Mouse (Mus musculus): ENCODE measurements at regions not wholly inside any gene's neighbourhood (a gene's known extent, or its start where the extent isn't known, plus 50 kb on each side); places are given as distances from the start of the nearest gene placed in this dataset.

DNA sequence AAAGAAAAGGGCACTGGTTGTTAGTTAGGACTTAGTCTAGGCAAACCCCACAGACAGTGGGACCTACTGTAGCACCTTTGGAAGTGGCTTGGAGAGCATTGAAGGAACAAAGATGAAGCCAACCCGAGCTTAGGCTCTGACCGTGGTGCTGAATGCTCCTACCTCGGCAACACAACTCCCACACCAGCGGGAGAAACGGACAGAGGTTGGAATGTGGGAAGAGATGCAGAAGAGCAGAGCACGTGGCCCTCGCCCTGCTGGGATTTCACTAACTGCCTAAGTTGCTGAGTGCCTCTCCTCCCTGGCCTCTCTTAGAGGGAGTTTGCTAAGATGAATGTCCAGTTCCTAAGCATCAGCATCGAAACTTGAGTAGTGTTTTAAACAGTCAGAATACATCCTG is 94.1 kb upstream of the Klf14 start:
- H3K4me2 ChIP-seq (ENCODE audit: low read depth, low read length): no peak overlapping the region
- ATAC-seq (replicated peaks; ENCODE audit: extremely low read depth, insufficient read depth, low FRiP score): 0 out of 2 replicates have a peak, but pooled peaks have one; percentile 10
- 12% methylated on average over 8 of the region's 8 CpGs for WGBS
- H3K4me1 ChIP-seq (ENCODE audit: control insufficient read depth, insufficient read depth, low read length): no peaks in the 10 kb centered on the region
- H3K36me3 ChIP-seq (ENCODE audit: control insufficient read depth, insufficient read depth): no peaks in the 10 kb centered on the region
- H3K27ac ChIP-seq (ENCODE audit: low read length): no peak overlapping the region
- H3K27me3 ChIP-seq (ENCODE audit: control insufficient read depth, insufficient read depth, low read length): no peaks in the 10 kb centered on the region
- no peak overlapping the region for H3K4me3 ChIP-seq (ENCODE audit: low read length)
- no peaks in the 10 kb centered on the region for H3K9me3 ChIP-seq (replicated peaks; ENCODE audit: control insufficient read depth, low read length)
- no peak overlapping the region for H3K9ac ChIP-seq (ENCODE audit: low read length)

DNA sequence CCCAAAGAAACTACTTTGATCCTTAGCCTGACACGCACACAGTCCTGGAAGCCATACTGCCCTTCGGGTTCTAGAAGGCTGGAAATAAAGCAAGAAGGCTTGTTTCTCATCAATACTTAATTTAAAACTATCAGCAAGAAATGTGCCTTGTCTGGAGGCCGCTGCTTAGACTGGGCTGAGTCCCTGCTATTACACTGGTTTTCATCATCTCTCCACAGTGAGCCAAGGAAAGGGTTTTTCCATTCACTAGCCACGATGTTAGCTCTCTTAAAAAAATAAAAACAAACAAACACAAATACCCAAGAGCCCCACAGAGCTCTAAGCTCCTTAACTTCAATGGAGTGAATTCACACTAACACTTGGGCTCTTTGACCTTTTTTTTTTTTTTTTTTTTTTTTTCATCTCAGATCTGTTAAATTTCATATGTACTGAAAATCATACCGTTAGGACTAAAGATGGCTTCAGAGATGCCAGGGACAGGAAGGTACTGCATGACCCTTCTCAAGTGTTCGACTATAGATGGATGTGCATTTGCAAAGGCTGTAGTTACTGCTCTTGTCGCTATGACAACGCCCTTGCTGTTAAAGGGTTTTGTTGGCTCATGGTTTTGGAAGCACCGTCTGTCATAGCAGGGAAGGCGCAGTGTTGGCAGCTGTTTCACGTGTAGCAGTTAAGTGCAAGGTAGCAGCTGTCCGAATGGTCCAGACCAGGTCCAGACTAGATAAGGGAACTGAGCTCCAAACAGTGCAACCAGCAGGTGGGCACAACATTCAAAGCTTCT is 98.1 kb upstream of the Klf14 start:
- no peak overlapping the region for H3K9ac ChIP-seq (ENCODE audit: low read length)
- H3K36me3 ChIP-seq (ENCODE audit: control insufficient read depth, insufficient read depth): no peaks in the 10 kb centered on the region; the same call in 1 of the 2 replicates
- H3K27ac ChIP-seq (ENCODE audit: low read length): no peak overlapping the region
- H3K4me2 ChIP-seq (ENCODE audit: low read depth, low read length): no peak overlapping the region
- no peak overlapping the region for H3K4me3 ChIP-seq (ENCODE audit: low read length)
- H3K9me3 ChIP-seq (replicated peaks; ENCODE audit: control insufficient read depth, low read length): no peaks in the 10 kb centered on the region
- H3K27me3 ChIP-seq (ENCODE audit: control insufficient read depth, insufficient read depth, low read length): no peaks in the 10 kb centered on the region
- 68% methylated on average over 12 of the region's 12 CpGs for WGBS
- H3K4me1 ChIP-seq (ENCODE audit: control insufficient read depth, insufficient read depth, low read length): no peaks in the 10 kb centered on the region
- no peak for ATAC-seq (replicated peaks; ENCODE audit: extremely low read depth, insufficient read depth, low FRiP score)

DNA sequence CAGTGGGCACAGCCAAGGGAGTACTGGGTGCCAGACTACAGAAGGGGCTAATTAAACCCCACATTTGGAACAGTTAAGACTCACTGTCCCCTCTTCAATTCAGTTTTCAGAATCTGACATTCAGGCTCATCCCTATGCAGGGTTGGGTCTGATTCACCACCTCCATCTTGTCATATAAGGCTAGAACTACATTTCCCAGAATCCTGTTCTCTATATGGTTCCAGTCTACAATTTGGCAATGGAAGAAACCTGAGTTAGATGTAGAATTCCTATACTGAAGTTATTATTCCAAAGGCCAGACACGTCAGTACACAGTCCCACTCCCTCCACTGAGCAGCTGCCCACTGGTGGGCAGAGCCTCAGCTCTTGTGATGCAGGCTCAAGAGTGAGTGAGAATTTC is 99.4 kb upstream of the Klf14 start:
- Histone ChIP-seq H3K4me1 (ENCODE audit: control insufficient read depth, insufficient read depth, low read length) (no peaks in the 10 kb centered on the region), H3K4me3 (ENCODE audit: low read length) (no peak overlapping the region), H3K9ac (ENCODE audit: low read length) (no peak overlapping the region), H3K36me3 (ENCODE audit: control insufficient read depth, insufficient read depth) (peaks cover 2% of the 10 kb centered on the region; the same call in 1 of the 2 replicates), H3K27ac (ENCODE audit: low read length) (no peak overlapping the region), H3K27me3 (ENCODE audit: control insufficient read depth, insufficient read depth, low read length) (no peaks in the 10 kb centered on the region), H3K9me3 (replicated peaks; ENCODE audit: control insufficient read depth, low read length) (no peaks in the 10 kb centered on the region), H3K4me2 (ENCODE audit: low read depth, low read length) (no peak overlapping the region)
- WGBS: 87% methylated on average over 1 of the region's 1 CpGs
- no peak for ATAC-seq (replicated peaks; ENCODE audit: extremely low read depth, insufficient read depth, low FRiP score)

DNA sequence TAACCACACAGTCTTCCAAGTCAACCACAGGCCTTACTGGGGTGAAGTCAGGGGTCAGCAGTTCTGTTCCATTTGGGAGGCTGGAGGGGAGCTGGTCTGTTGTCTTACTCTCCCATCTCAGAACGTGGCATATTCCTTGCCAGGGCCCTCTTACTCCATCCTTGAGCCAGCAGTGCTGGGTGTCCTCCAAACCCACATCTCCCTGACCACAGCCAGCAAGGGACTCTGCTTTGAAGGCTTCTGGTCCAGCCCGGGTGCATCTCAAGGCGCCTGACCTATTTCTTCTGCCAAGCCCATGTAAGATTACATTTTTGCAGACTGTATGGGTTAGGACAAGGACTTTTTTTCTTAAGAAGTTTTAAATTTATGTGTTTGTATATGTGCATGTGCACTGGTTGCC is 100.1 kb upstream of the Klf14 start:
- no peak overlapping the region for H3K9ac ChIP-seq (ENCODE audit: low read length)
- no peak overlapping the region for H3K4me2 ChIP-seq (ENCODE audit: low read depth, low read length)
- H3K36me3 ChIP-seq (ENCODE audit: control insufficient read depth, insufficient read depth): peaks cover 2% of the 10 kb centered on the region; the same call in 1 of the 2 replicates
- no peak overlapping the region for H3K4me3 ChIP-seq (ENCODE audit: low read length)
- H3K9me3 ChIP-seq (replicated peaks; ENCODE audit: control insufficient read depth, low read length): no peaks in the 10 kb centered on the region
- WGBS: 82% methylated on average over 3 of the region's 3 CpGs
- ATAC-seq (replicated peaks; ENCODE audit: extremely low read depth, insufficient read depth, low FRiP score): no peak
- H3K27me3 ChIP-seq (ENCODE audit: control insufficient read depth, insufficient read depth, low read length): no peaks in the 10 kb centered on the region
- H3K27ac ChIP-seq (ENCODE audit: low read length): no peak overlapping the region
- no peaks in the 10 kb centered on the region for H3K4me1 ChIP-seq (ENCODE audit: control insufficient read depth, insufficient read depth, low read length)

DNA sequence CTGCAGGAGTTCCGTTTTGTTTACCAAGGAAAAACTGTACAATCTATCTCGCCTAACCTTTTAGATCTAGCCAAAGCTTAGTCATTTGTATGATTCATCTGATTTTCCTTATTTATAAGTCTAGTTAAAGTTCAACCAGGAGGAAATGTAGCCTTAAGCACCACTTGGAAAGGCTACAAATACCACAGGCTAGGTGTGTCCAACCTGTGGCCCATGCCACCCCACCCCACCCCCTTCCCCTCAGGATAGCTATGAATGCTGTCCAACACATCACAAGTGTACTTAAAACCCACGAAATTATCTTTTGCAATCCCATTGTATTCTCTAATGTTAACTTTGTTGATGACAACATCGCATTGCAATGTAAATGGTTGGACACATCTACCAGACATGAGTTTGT is 102.9 kb upstream of the Klf14 start:
- H3K27me3 ChIP-seq (ENCODE audit: control insufficient read depth, insufficient read depth, low read length): no peaks in the 10 kb centered on the region
- no peaks in the 10 kb centered on the region for H3K9me3 ChIP-seq (replicated peaks; ENCODE audit: control insufficient read depth, low read length)
- WGBS: 85% methylated on average over 4 of the region's 4 CpGs
- no peak overlapping the region for H3K9ac ChIP-seq (ENCODE audit: low read length)
- no peak overlapping the region for H3K4me3 ChIP-seq (ENCODE audit: low read length)
- ATAC-seq (replicated peaks; ENCODE audit: extremely low read depth, insufficient read depth, low FRiP score): no peak
- peaks cover 2% of the 10 kb centered on the region; the same call in 1 of the 2 replicates for H3K36me3 ChIP-seq (ENCODE audit: control insufficient read depth, insufficient read depth)
- H3K4me2 ChIP-seq (ENCODE audit: low read depth, low read length): no peak overlapping the region
- no peaks in the 10 kb centered on the region for H3K4me1 ChIP-seq (ENCODE audit: control insufficient read depth, insufficient read depth, low read length)
- H3K27ac ChIP-seq (ENCODE audit: low read length): no peak overlapping the region

DNA sequence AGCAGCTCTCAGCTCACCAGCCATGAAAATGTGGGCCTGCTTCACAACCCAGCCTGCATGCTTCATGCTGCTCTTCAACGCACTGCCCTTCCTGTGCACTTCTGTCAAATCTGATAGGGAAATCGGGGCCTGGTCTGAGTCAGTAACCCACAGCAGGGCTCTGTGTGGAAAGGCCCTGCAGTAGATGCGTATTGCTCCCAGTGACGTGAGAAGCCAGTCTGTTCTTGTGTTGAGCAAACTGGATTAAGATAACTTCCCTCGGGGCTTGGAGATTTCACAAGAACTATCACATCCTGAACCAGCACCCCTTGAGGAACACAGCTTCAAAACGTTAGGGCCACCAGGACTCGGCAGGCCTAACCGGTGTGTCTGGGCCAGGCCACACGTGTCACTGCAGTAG is 106.5 kb upstream of the Klf14 start:
- Histone ChIP-seq H3K9ac (ENCODE audit: low read length) (no peak overlapping the region), H3K27me3 (ENCODE audit: control insufficient read depth, insufficient read depth, low read length) (no peaks in the 10 kb centered on the region), H3K9me3 (replicated peaks; ENCODE audit: control insufficient read depth, low read length) (no peaks in the 10 kb centered on the region), H3K4me3 (ENCODE audit: low read length) (no peak overlapping the region), H3K27ac (ENCODE audit: low read length) (no peak overlapping the region), H3K36me3 (ENCODE audit: control insufficient read depth, insufficient read depth) (peaks cover 2% of the 10 kb centered on the region; the same call in 1 of the 2 replicates), H3K4me1 (ENCODE audit: control insufficient read depth, insufficient read depth, low read length) (no peaks in the 10 kb centered on the region), H3K4me2 (ENCODE audit: low read depth, low read length) (no peak overlapping the region)
- ATAC-seq (replicated peaks; ENCODE audit: extremely low read depth, insufficient read depth, low FRiP score): no peak
- 58% methylated on average over 9 of the region's 9 CpGs for WGBS

GRCm38 (mm10) chr6:31066861-31067260 is 108.0 kb upstream of the Klf14 start:
- no peak overlapping the region for H3K9ac ChIP-seq (ENCODE audit: low read length)
- no peak for ATAC-seq (replicated peaks; ENCODE audit: extremely low read depth, insufficient read depth, low FRiP score)
- 93% methylated on average over 5 of the region's 5 CpGs for WGBS

GRCm38 (mm10) chr6:31067453-31067852 is 108.6 kb upstream of the Klf14 start:
- Histone ChIP-seq H3K36me3 (ENCODE audit: control insufficient read depth, insufficient read depth) (0 out of 2 replicates have a peak, but pooled peaks cover 2% of the 10 kb centered on the region), H3K27ac (ENCODE audit: low read length) (no peak overlapping the region), H3K27me3 (ENCODE audit: control insufficient read depth, insufficient read depth, low read length) (no peaks in the 10 kb centered on the region), H3K9me3 (replicated peaks; ENCODE audit: control insufficient read depth, low read length) (no peaks in the 10 kb centered on the region), H3K4me3 (ENCODE audit: low read length) (no peak overlapping the region), H3K4me2 (ENCODE audit: low read depth, low read length) (no peak overlapping the region), H3K4me1 (ENCODE audit: control insufficient read depth, insufficient read depth, low read length) (0 out of 2 replicates have a peak, but pooled peaks cover 2% of the 10 kb centered on the region), H3K9ac (ENCODE audit: low read length) (no peak overlapping the region)
- WGBS: 81% methylated on average over 7 of the region's 7 CpGs
- no peak for ATAC-seq (replicated peaks; ENCODE audit: extremely low read depth, insufficient read depth, low FRiP score)

More at GRCm38 (mm10) chr6:31066861-31067260, 108.0 kb upstream of the Klf14 start:
- H3K27ac ChIP-seq (ENCODE audit: low read length): no peak overlapping the region
- H3K4me1 ChIP-seq (ENCODE audit: control insufficient read depth, insufficient read depth, low read length): 0 out of 2 replicates have a peak, but pooled peaks cover under 1% of the 10 kb centered on the region
- H3K4me2 ChIP-seq (ENCODE audit: low read depth, low read length): no peak overlapping the region
- H3K9me3 ChIP-seq (replicated peaks; ENCODE audit: control insufficient read depth, low read length): no peaks in the 10 kb centered on the region
- no peak overlapping the region for H3K4me3 ChIP-seq (ENCODE audit: low read length)
- 0 out of 2 replicates have a peak, but pooled peaks cover 2% of the 10 kb centered on the region for H3K36me3 ChIP-seq (ENCODE audit: control insufficient read depth, insufficient read depth)
- H3K27me3 ChIP-seq (ENCODE audit: control insufficient read depth, insufficient read depth, low read length): no peaks in the 10 kb centered on the region

DNA sequence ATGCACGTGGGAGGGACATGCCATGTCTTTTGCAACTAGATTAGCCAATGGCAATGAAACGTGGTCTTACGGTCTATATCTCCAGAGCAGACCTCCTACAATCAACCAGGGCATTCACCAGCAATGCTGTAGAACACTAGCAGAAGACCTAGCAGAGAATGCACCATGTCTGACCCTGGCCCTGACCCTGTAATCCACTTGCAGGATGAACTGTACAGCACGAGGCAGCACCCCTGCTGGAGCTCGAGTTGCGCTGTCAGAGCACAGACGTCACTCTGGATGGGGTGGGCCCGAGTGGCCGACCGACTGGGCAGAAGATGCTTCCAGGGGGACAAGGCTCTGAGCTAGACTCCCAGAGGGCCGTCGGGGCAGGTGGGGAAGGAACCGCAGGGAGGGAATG is 110.4 kb upstream of the Klf14 start:
- Histone ChIP-seq H3K4me1 (ENCODE audit: control insufficient read depth, insufficient read depth, low read length) (0 out of 2 replicates have a peak, but pooled peaks cover 2% of the 10 kb centered on the region), H3K27ac (ENCODE audit: low read length) (no peak overlapping the region), H3K27me3 (ENCODE audit: control insufficient read depth, insufficient read depth, low read length) (no peaks in the 10 kb centered on the region), H3K9me3 (replicated peaks; ENCODE audit: control insufficient read depth, low read length) (no peaks in the 10 kb centered on the region), H3K4me2 (ENCODE audit: low read depth, low read length) (no peak overlapping the region), H3K9ac (ENCODE audit: low read length) (no peak overlapping the region), H3K36me3 (ENCODE audit: control insufficient read depth, insufficient read depth) (no peaks in the 10 kb centered on the region), H3K4me3 (ENCODE audit: low read length) (no peak overlapping the region)
- WGBS: 78% methylated on average over 13 of the region's 13 CpGs
- ATAC-seq (replicated peaks; ENCODE audit: extremely low read depth, insufficient read depth, low FRiP score): no peak

Measured in heart, embryonic 16.5 days (tissue).